12 mouse cellular contexts compared by ENCODE assay signal in genomic region chr1:52719096-52719495, GRCm38 (mm10). TPM values are rescaled to one million over a fixed set of nuclear protein-coding genes. Genes with fewer than 3 reads are reported as not detected.
A peak's percentile ranks its signal among the peaks of the same experiment; 100 is the strongest.
DNase-seq lines count a peak whose midpoint lies in the region; ATAC-seq and TF ChIP-seq lines count a peak whose summit lies in the region.
"Had no signal": no experiment of that assay in that cellular context is flagged by ENCODE, and none has a peak within 500 bp of the region (broad histone marks: within the 10 kb centered on the region; RNA-seq: fewer than 3 reads in every experiment).

No protein-coding gene starts in this region.

- no peak overlapping the region for H3K27ac ChIP-seq in intestine, postnatal 0 days (ENCODE audit: low read depth, low read length)
- H3K27ac ChIP-seq in intestine, embryonic 16.5 days (ENCODE audit: low read length) = no peak overlapping the region
- H3K27ac ChIP-seq in forebrain, embryonic 13.5 days = no peak overlapping the region
- H3K27ac ChIP-seq in forebrain, embryonic 16.5 days (ENCODE audit: low read length) = no peak overlapping the region
- H3K27ac ChIP-seq: lung, embryonic 15.5 days; stomach, embryonic 15.5 days had no signal

- H3K4me2 ChIP-seq in intestine, postnatal 0 days (replicated peaks; ENCODE audit: low read depth) = no peak overlapping the region
- H3K4me2 ChIP-seq in intestine, embryonic 16.5 days (ENCODE audit: low read depth, low read length) = no peak overlapping the region
- H3K4me2 ChIP-seq in forebrain, embryonic 13.5 days = no peak overlapping the region
- H3K4me2 ChIP-seq in forebrain, embryonic 16.5 days (ENCODE audit: low read length) = no peak overlapping the region
- H3K4me2 ChIP-seq: heart, embryonic 13.5 days; lung, embryonic 15.5 days; stomach, embryonic 15.5 days had no signal

- no peaks in the 10 kb centered on the region for H3K27me3 ChIP-seq in intestine, postnatal 0 days (replicated peaks; ENCODE audit: control insufficient read depth, insufficient read depth, low read length)
- H3K27me3 ChIP-seq in intestine, embryonic 16.5 days (replicated peaks; ENCODE audit: control insufficient read depth, insufficient read depth, low read length) = no peaks in the 10 kb centered on the region
- no peaks in the 10 kb centered on the region for H3K27me3 ChIP-seq in forebrain, embryonic 13.5 days
- H3K27me3 ChIP-seq in forebrain, embryonic 16.5 days (replicated peaks; ENCODE audit: control insufficient read depth, insufficient read depth, low read length) = no peaks in the 10 kb centered on the region
- H3K27me3 ChIP-seq: heart, embryonic 13.5 days; lung, embryonic 15.5 days; stomach, embryonic 15.5 days had no signal

- H3K9ac ChIP-seq in intestine, postnatal 0 days (ENCODE audit: low read depth, low read length) = no peak overlapping the region
- H3K9ac ChIP-seq in intestine, embryonic 16.5 days (ENCODE audit: low read depth, low read length) = no peak overlapping the region
- H3K9ac ChIP-seq in forebrain, embryonic 13.5 days = no peak overlapping the region
- no peak overlapping the region for H3K9ac ChIP-seq in forebrain, embryonic 16.5 days (replicated peaks; ENCODE audit: low read depth, low read length)
- H3K9ac ChIP-seq: lung, embryonic 15.5 days; stomach, embryonic 15.5 days had no signal

- H3K9me3 ChIP-seq in intestine, postnatal 0 days (ENCODE audit: control insufficient read depth) = no peaks in the 10 kb centered on the region
- H3K9me3 ChIP-seq in intestine, embryonic 16.5 days (ENCODE audit: control insufficient read depth, low read length) = no peaks in the 10 kb centered on the region
- no peaks in the 10 kb centered on the region for H3K9me3 ChIP-seq in forebrain, embryonic 13.5 days (replicated peaks)
- no peaks in the 10 kb centered on the region for H3K9me3 ChIP-seq in forebrain, embryonic 16.5 days (ENCODE audit: control insufficient read depth, low read length)
- H3K9me3 ChIP-seq: heart, embryonic 13.5 days; lung, embryonic 15.5 days; stomach, embryonic 15.5 days had no signal

- WGBS in intestine, postnatal 0 days = 58% methylated on average over 5 of the region's 5 CpGs
- WGBS in intestine, embryonic 16.5 days = 62% methylated on average over 5 of the region's 5 CpGs
- WGBS in forebrain, embryonic 13.5 days = 62% methylated on average over 5 of the region's 5 CpGs
- WGBS in forebrain, embryonic 16.5 days = 53% methylated on average over 5 of the region's 5 CpGs

- TF ChIP-seq CTCF in intestine, postnatal 0 days (IDR thresholded peaks at IDR 0.05; ENCODE audit: low read depth) = peak; percentile 37

- H3K4me3 ChIP-seq in intestine, postnatal 0 days (ENCODE audit: low read depth, low read length) = no peak overlapping the region
- no peak overlapping the region for H3K4me3 ChIP-seq in intestine, embryonic 16.5 days (ENCODE audit: low read length)
- no peak overlapping the region for H3K4me3 ChIP-seq in forebrain, embryonic 13.5 days
- no peak overlapping the region for H3K4me3 ChIP-seq in forebrain, embryonic 16.5 days (replicated peaks; ENCODE audit: low read length)
- H3K4me3 ChIP-seq: heart, embryonic 13.5 days; lung, embryonic 15.5 days; stomach, embryonic 15.5 days had no signal

- no peaks in the 10 kb centered on the region for H3K4me1 ChIP-seq in intestine, postnatal 0 days (replicated peaks; ENCODE audit: control insufficient read depth, insufficient read depth, low read length)
- no peaks in the 10 kb centered on the region; the same call in 1 of the 2 replicates for H3K4me1 ChIP-seq in intestine, embryonic 16.5 days (ENCODE audit: control insufficient read depth, insufficient read depth, low read length)
- H3K4me1 ChIP-seq in forebrain, embryonic 13.5 days = peaks cover 12% of the 10 kb centered on the region; the same call in 1 of the 2 replicates
- peaks cover 11% of the 10 kb centered on the region for H3K4me1 ChIP-seq in forebrain, embryonic 16.5 days (replicated peaks; ENCODE audit: control insufficient read depth, insufficient read depth, low read length)
- H3K4me1 ChIP-seq: lung, embryonic 15.5 days; stomach, embryonic 15.5 days had no signal

- no peak for ATAC-seq in intestine, postnatal 0 days
- ATAC-seq in intestine, embryonic 16.5 days = no peak
- ATAC-seq in forebrain, embryonic 13.5 days = no peak
- ATAC-seq in forebrain, embryonic 16.5 days = no peak

- H3K36me3 ChIP-seq in intestine, postnatal 0 days (ENCODE audit: control insufficient read depth, insufficient read depth) = no peaks in the 10 kb centered on the region
- no peaks in the 10 kb centered on the region for H3K36me3 ChIP-seq in intestine, embryonic 16.5 days (ENCODE audit: control insufficient read depth, insufficient read depth, low read length)
- H3K36me3 ChIP-seq in forebrain, embryonic 13.5 days (ENCODE audit: poor library complexity, severe bottlenecking) = no peaks in the 10 kb centered on the region
- H3K36me3 ChIP-seq in forebrain, embryonic 16.5 days (ENCODE audit: control insufficient read depth, insufficient read depth) = no peaks in the 10 kb centered on the region
- H3K36me3 ChIP-seq: heart, embryonic 13.5 days; lung, embryonic 15.5 days; stomach, embryonic 15.5 days had no signal

- peak; percentile 66 for DNase-seq in right cerebral cortex, postnatal 4 days
- no peak for DNase-seq in right cerebral cortex, adult 18-20 months
- DNase-seq in brain, adult 2 months (ENCODE audit: low read depth, low spot score) = peak; percentile 45
- peak; percentile 21 to 37 for DNase-seq in natural killer cell, adult 2 months (ENCODE audit: low spot score in 2 of 2)
- DNase-seq: kidney, postnatal 14 days had no signal

RNA-seq across cellular contexts. Expression of gene Mfsd6, which starts 8.2 kb away (rescaled TPM):
- 9.1 and 9.2 TPM in 2 replicates for polyA plus RNA-seq in intestine, postnatal 0 days (2015; fragmentation: Nextera tagmentation; extraction: Ambion mirVana)
- polyA plus RNA-seq in intestine, embryonic 16.5 days (2015; fragmentation: Nextera tagmentation; extraction: Ambion mirVana) = 3.6 and 3.9 TPM in 2 replicates
- polyA plus RNA-seq in forebrain, embryonic 13.5 days (2015; fragmentation: Nextera tagmentation; extraction: Ambion mirVana) = 4.0 TPM in 2 replicates
- polyA plus RNA-seq in forebrain, embryonic 16.5 days (2015; fragmentation: Nextera tagmentation; extraction: Ambion mirVana) = 7.7 and 8.3 TPM in 2 replicates
